Mouse (Mus musculus): ENCODE results near the gene Orai1. TPM values are rescaled to one million over a fixed set of nuclear protein-coding genes. Genes with fewer than 3 reads are reported as not detected.
"Not testable (repeated sequence)": the region's sequence is repeated elsewhere in the genome, so short reads cannot be mapped to it uniquely, and the experiment has no call there.

The Orai1 gene
- polyA plus RNA-seq, 1 experiment from 2014 or later = 12.9 TPM

GRCm38 (mm10) chr5:123061402-123061749 lies 46.5 kb downstream of the Orai1 start:
- H3K27ac ChIP-seq (replicated peaks; ENCODE audit: low read depth, low read length); H3K4me3 ChIP-seq (replicated peaks; ENCODE audit: low read depth, low read length); ATAC-seq (ENCODE audit: low FRiP score, low TSS enrichment); H3K9ac ChIP-seq (replicated peaks; ENCODE audit: low read length); DNase-seq; H3K4me2 ChIP-seq (ENCODE audit: low read length); H3K36me3 ChIP-seq (ENCODE audit: control insufficient read depth, insufficient read depth, low read length); H3K9me3 ChIP-seq (ENCODE audit: control insufficient read depth, low read length); H3K4me1 ChIP-seq (ENCODE audit: control insufficient read depth, insufficient read depth, low read length); H3K27me3 ChIP-seq (ENCODE audit: control insufficient read depth, insufficient read depth, low read length): not testable (repeated sequence)
- WGBS = 82% methylated on average over 5 of the region's 6 CpGs

GRCm38 (mm10) chr5:123063141-123063540 lies 48.3 kb downstream of the Orai1 start:
- DNase-seq (no peak), ATAC-seq (ENCODE audit: low FRiP score, low TSS enrichment) (no peak)
- no peak overlapping the region for H3K9ac ChIP-seq (replicated peaks; ENCODE audit: low read length)
- no peaks in the 10 kb centered on the region for H3K4me1 ChIP-seq (ENCODE audit: control insufficient read depth, insufficient read depth, low read length)
- no peak overlapping the region for H3K27ac ChIP-seq (replicated peaks; ENCODE audit: low read depth, low read length)
- no peaks in the 10 kb centered on the region for H3K9me3 ChIP-seq (ENCODE audit: control insufficient read depth, low read length)
- H3K4me3 ChIP-seq (replicated peaks; ENCODE audit: low read depth, low read length) = no peak overlapping the region
- WGBS = 89% methylated on average over 3 of the region's 3 CpGs
- H3K36me3 ChIP-seq (ENCODE audit: control insufficient read depth, insufficient read depth, low read length) = no peaks in the 10 kb centered on the region
- H3K27me3 ChIP-seq (ENCODE audit: control insufficient read depth, insufficient read depth, low read length) = no peaks in the 10 kb centered on the region
- no peak overlapping the region for H3K4me2 ChIP-seq (ENCODE audit: low read length)

DNA sequence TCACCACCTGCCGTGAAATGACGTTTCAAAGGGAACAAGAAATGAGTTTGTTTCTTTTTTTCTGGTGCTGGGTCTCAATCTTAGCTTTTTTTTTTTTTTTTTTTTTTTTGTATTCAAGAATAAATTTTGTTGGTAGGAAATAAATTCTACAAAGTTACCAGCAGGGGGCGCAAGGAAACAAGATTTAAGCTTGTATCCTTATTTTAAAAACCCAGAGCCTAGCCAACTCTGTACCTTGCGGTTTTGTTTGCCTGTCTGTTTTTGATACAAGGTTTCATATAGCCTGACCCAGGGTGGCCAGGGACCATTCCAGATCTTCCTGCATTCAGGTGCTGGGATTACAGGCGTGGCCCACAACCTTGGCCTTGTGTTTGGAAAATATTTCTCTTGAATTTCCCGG lies 49.3 kb downstream of the Orai1 start:
- peak; percentile 95 for DNase-seq
- Histone ChIP-seq H3K4me3 (replicated peaks; ENCODE audit: low read depth, low read length) (no peak overlapping the region), H3K9me3 (ENCODE audit: control insufficient read depth, low read length) (no peaks in the 10 kb centered on the region), H3K27me3 (ENCODE audit: control insufficient read depth, insufficient read depth, low read length) (no peaks in the 10 kb centered on the region), H3K9ac (replicated peaks; ENCODE audit: low read length) (no peak overlapping the region), H3K27ac (replicated peaks; ENCODE audit: low read depth, low read length) (no peak overlapping the region), H3K4me1 (ENCODE audit: control insufficient read depth, insufficient read depth, low read length) (no peaks in the 10 kb centered on the region), H3K36me3 (ENCODE audit: control insufficient read depth, insufficient read depth, low read length) (no peaks in the 10 kb centered on the region), H3K4me2 (ENCODE audit: low read length) (no peak overlapping the region)
- WGBS = 32% methylated on average over 6 of the region's 6 CpGs
- ATAC-seq (ENCODE audit: low FRiP score, low TSS enrichment) = no peak

DNA sequence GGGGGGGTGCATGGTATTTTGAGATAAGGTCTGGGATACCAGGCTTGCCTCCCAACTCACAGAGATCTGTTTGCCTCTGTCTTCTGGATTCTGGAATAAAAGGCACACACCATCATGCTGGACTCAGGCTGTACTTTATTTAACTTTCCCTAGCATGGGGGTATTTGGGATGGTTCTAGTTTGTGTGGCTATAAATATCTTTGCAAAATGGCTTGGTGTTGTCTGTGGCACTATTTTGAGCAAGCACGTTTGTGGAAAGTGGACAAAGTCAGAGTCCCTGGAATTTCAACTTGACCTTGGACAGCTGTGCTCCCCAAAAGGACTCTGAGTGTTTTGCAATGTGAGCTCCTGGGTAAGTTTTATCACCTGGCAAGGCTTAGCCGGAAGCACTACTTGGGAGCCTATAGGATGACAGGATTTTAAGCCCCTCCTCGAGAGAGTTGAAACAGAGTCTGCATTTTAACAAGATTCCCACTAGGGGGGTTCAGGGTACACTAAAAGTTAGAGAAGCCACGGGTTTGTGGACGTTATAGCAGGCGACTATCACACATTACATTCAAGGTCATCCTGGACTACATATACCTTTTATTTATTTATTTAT lies 52.6 kb downstream of the Orai1 start:
- H3K27me3 ChIP-seq (ENCODE audit: control insufficient read depth, insufficient read depth, low read length) = no peaks in the 10 kb centered on the region
- no peaks in the 10 kb centered on the region for H3K4me1 ChIP-seq (ENCODE audit: control insufficient read depth, insufficient read depth, low read length)
- 25% methylated on average over 6 of the region's 6 CpGs for WGBS
- H3K4me2 ChIP-seq (ENCODE audit: low read length) = no peak overlapping the region
- H3K9me3 ChIP-seq (ENCODE audit: control insufficient read depth, low read length) = no peaks in the 10 kb centered on the region
- H3K36me3 ChIP-seq (ENCODE audit: control insufficient read depth, insufficient read depth, low read length) = no peaks in the 10 kb centered on the region
- DNase-seq (peak; percentile 66), ATAC-seq (ENCODE audit: low FRiP score, low TSS enrichment) (no peak)
- H3K27ac ChIP-seq (replicated peaks; ENCODE audit: low read depth, low read length) = no peak overlapping the region
- no peak overlapping the region for H3K9ac ChIP-seq (replicated peaks; ENCODE audit: low read length)
- H3K4me3 ChIP-seq (replicated peaks; ENCODE audit: low read depth, low read length) = no peak overlapping the region

DNA sequence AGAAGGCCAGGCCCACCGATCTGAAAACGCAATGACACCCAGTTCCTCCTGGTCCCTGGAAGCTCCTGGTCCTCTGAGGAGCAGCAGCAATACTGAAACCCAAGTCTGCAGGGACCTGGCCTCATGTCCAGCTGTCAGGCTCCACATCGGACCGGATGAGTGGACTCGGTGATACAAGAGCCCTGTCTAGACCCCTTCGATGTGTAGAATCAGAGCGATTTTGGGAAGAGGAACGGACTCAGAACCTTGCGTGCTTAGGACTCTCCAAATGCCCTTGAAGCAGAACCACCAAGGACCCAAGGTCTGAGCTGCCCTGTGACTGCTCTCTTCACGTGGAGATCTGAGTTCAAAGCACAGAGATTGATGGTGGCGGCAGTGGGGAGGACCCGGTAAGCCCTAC lies 53.2 kb downstream of the Orai1 start, which contains the start of gene Tmem120b:
Tmem120b (plus strand) TSS at position 301 of the 400 bp plus-strand sequence.
- Histone ChIP-seq H3K9ac (replicated peaks; ENCODE audit: low read length) (no peak within 1 kb of the TSS), H3K27ac (replicated peaks; ENCODE audit: low read depth, low read length) (no peak within 1 kb of the TSS), H3K36me3 (ENCODE audit: control insufficient read depth, insufficient read depth, low read length) (no peaks in the 10 kb centered on the region), H3K4me1 (ENCODE audit: control insufficient read depth, insufficient read depth, low read length) (no peaks in the 10 kb centered on the region), H3K27me3 (ENCODE audit: control insufficient read depth, insufficient read depth, low read length) (no peaks in the 10 kb centered on the region), H3K9me3 (ENCODE audit: control insufficient read depth, low read length) (no peaks in the 10 kb centered on the region), H3K4me2 (ENCODE audit: low read length) (no peak within 1 kb of the TSS), H3K4me3 (replicated peaks; ENCODE audit: low read depth, low read length) (no peak within 1 kb of the TSS)
- DNase-seq = no peak
- no peak for ATAC-seq (ENCODE audit: low FRiP score, low TSS enrichment)
- 88% methylated on average over 12 of the region's 12 CpGs for WGBS

- whole genome bisulfite sequencing = 79% methylated on average over 2 of the region's 2 CpGs
- no peak for DNase-seq
- H3K9ac ChIP-seq (replicated peaks; ENCODE audit: low read length) = no peak overlapping the region
- no peak overlapping the region for H3K4me3 ChIP-seq (replicated peaks; ENCODE audit: low read depth, low read length)
- no peaks in the 10 kb centered on the region for H3K36me3 ChIP-seq (ENCODE audit: control insufficient read depth, insufficient read depth, low read length)
- H3K27me3 ChIP-seq (ENCODE audit: control insufficient read depth, insufficient read depth, low read length) = no peaks in the 10 kb centered on the region
- no peaks in the 10 kb centered on the region for H3K4me1 ChIP-seq (ENCODE audit: control insufficient read depth, insufficient read depth, low read length)
- ATAC-seq (ENCODE audit: low FRiP score, low TSS enrichment) = no peak
- no peaks in the 10 kb centered on the region for H3K9me3 ChIP-seq (ENCODE audit: control insufficient read depth, low read length)
- no peak overlapping the region for H3K4me2 ChIP-seq (ENCODE audit: low read length)
- H3K27ac ChIP-seq (replicated peaks; ENCODE audit: low read depth, low read length) = no peak overlapping the region
Observed at GRCm38 (mm10) chr5:123068714-123069113, 53.8 kb downstream of the Orai1 start.

- 8% methylated on average over 45 of the region's 45 CpGs for WGBS
- Histone ChIP-seq H3K4me3 (replicated peaks; ENCODE audit: low read depth, low read length) (peak overlapping the region; percentile 78), H3K4me2 (ENCODE audit: low read length) (peak overlapping the region; percentile 96), H3K36me3 (ENCODE audit: control insufficient read depth, insufficient read depth, low read length) (no peaks in the 10 kb centered on the region), H3K27ac (replicated peaks; ENCODE audit: low read depth, low read length) (peak overlapping the region; percentile 64; the same call in 1 of the 2 replicates), H3K4me1 (ENCODE audit: control insufficient read depth, insufficient read depth, low read length) (peaks cover 14% of the 10 kb centered on the region), H3K9me3 (ENCODE audit: control insufficient read depth, low read length) (no peaks in the 10 kb centered on the region), H3K27me3 (ENCODE audit: control insufficient read depth, insufficient read depth, low read length) (no peaks in the 10 kb centered on the region), H3K9ac (replicated peaks; ENCODE audit: low read length) (peak overlapping the region; percentile 70)
- DNase-seq (peak; percentile 97), ATAC-seq (ENCODE audit: low FRiP score, low TSS enrichment) (peak; percentile 85)
Observed at GRCm38 (mm10) chr5:123075576-123076418, 60.9 kb downstream of the Orai1 start.

- peak; percentile 72 for DNase-seq
Observed at GRCm38 (mm10) chr5:123076419-123077281, 61.8 kb downstream of the Orai1 start.

More at GRCm38 (mm10) chr5:123076419-123077281, 61.8 kb downstream of the Orai1 start:
- Histone ChIP-seq H3K4me3 (replicated peaks; ENCODE audit: low read depth, low read length) (peak overlapping the region; percentile 78), H3K27ac (replicated peaks; ENCODE audit: low read depth, low read length) (peak overlapping the region; percentile 64; the same call in 1 of the 2 replicates), H3K9ac (replicated peaks; ENCODE audit: low read length) (peak overlapping the region; percentile 70), H3K36me3 (ENCODE audit: control insufficient read depth, insufficient read depth, low read length) (no peaks in the 10 kb centered on the region), H3K4me1 (ENCODE audit: control insufficient read depth, insufficient read depth, low read length) (peaks cover 14% of the 10 kb centered on the region), H3K9me3 (ENCODE audit: control insufficient read depth, low read length) (no peaks in the 10 kb centered on the region), H3K27me3 (ENCODE audit: control insufficient read depth, insufficient read depth, low read length) (no peaks in the 10 kb centered on the region), H3K4me2 (ENCODE audit: low read length) (peak overlapping the region; percentile 96)
- ATAC-seq (ENCODE audit: low FRiP score, low TSS enrichment) = peak; percentile 81
- WGBS = 5% methylated on average over 34 of the region's 35 CpGs

All from midbrain, embryonic 14.5 days (tissue).